Mouse (Mus musculus) MEL (cell line): ENCODE measurements around the gene Mc3r. TPM values are rescaled to one million over a fixed set of nuclear protein-coding genes. Genes with fewer than 3 reads are reported as not detected.

Experiments used
- DNase-seq: peaks from one replicate; pipeline ENCODE4 v3.0.0; 2011; ENCODE audit warnings: low read depth, low spot score
- H3K27ac ChIP-seq: 2 replicates; pipeline ENCODE4 v1.5.1; 2012; ENCODE audit warnings: low read depth, mild to moderate bottlenecking, control low read depth, low read length, moderate library complexity; ENCODE audit not compliant: control insufficient read depth
- H3K27me3 ChIP-seq, 2 experiments: fragments of 150-350 bp in 1 of 2; sonication (generic) in 1 of 2; 2 replicates each; pipeline ENCODE4 v1.6.1; 2012; ENCODE audit warnings: low read length in 2 of 2, mild to moderate bottlenecking in 2 of 2, improper control_type of control experiment in 1 of 2, moderate library complexity in 1 of 2; ENCODE audit not compliant: insufficient read depth in 2 of 2, control insufficient read depth in 1 of 2
- H3K36me3 ChIP-seq, 2 experiments: 2 replicates each; pipeline ENCODE4 v1.6.1; 2012 to 2014; ENCODE audit warnings: low read length in 2 of 2, improper control_type of control experiment in 1 of 2, inconsistent platforms in 1 of 2, mild to moderate bottlenecking in 1 of 2; ENCODE audit not compliant: insufficient read depth in 2 of 2, control insufficient read depth in 1 of 2
- H3K4me1 ChIP-seq, 2 experiments: fragments of 150-350 bp in 1 of 2; sonication (generic) in 1 of 2; 2 replicates each; pipeline ENCODE4 v1.6.1; 2012; ENCODE audit warnings: low read length in 2 of 2, improper control_type of control experiment in 1 of 2, mild to moderate bottlenecking in 1 of 2; ENCODE audit not compliant: insufficient read depth in 2 of 2, control insufficient read depth in 1 of 2
- H3K4me3 ChIP-seq, 2 experiments: fragments of 150-350 bp in 1 of 2; sonication (generic) in 1 of 2; 2 replicates each; pipeline ENCODE4 v1.5.1; 2012; ENCODE audit warnings: low read depth in 2 of 2, low read length in 2 of 2, mild to moderate bottlenecking in 2 of 2, moderate library complexity in 2 of 2, control low read depth in 1 of 2, improper control_type of control experiment in 1 of 2; ENCODE audit not compliant: control insufficient read depth in 1 of 2, insufficient read depth in 1 of 2
- H3K79me2 ChIP-seq: 2 replicates; pipeline ENCODE4 v1.6.1; 2012; ENCODE audit warnings: mild to moderate bottlenecking, low read length, moderate library complexity; ENCODE audit not compliant: control insufficient read depth, poor library complexity, insufficient read depth
- H3K9ac ChIP-seq: 2 replicates; pipeline ENCODE4 v1.6.1; 2012; ENCODE audit warnings: low read depth, mild to moderate bottlenecking, control low read depth, low read length, moderate library complexity; ENCODE audit not compliant: control insufficient read depth, poor library complexity, severe bottlenecking
- H3K9me3 ChIP-seq: fragments of 150-350 bp; sonication (generic); replicated peaks from 2 replicates; pipeline ENCODE4 v1.6.1; 2012; ENCODE audit warnings: mild to moderate bottlenecking, low read length, improper control_type of control experiment, moderate library complexity; ENCODE audit not compliant: insufficient read depth
- BHLHE40 ChIP-seq: IDR thresholded peaks from 2 replicates; pipeline ENCODE4 v1.6.1; 2012; ENCODE audit warnings: low read depth, mild to moderate bottlenecking, inconsistent platforms, low read length, improper control_type of control experiment, borderline replicate concordance
- CTCF ChIP-seq, 3 experiments: IDR thresholded peaks in 2 of 3; conservative IDR thresholded peaks in 1 of 3; 2 replicates each; pipeline ENCODE4 v1.5.1; 2011 to 2012; ENCODE audit warnings: low read length in 3 of 3, low read depth in 2 of 3, mild to moderate bottlenecking in 2 of 3, improper control_type of control experiment in 1 of 3, inconsistent platforms in 1 of 3, mixed read lengths in 1 of 3, moderate library complexity in 1 of 3; ENCODE audit not compliant: control insufficient read depth in 1 of 3, insufficient read depth in 1 of 3, poor library complexity in 1 of 3, severe bottlenecking in 1 of 3
- HCFC1 ChIP-seq: IDR thresholded peaks from 2 replicates; pipeline ENCODE4 v1.6.1; 2012; ENCODE audit warnings: low read depth, mild to moderate bottlenecking, inconsistent platforms, low read length, improper control_type of control experiment, moderate library complexity
- MAFK ChIP-seq: IDR thresholded peaks from 2 replicates; pipeline ENCODE4 v1.6.1; 2011; ENCODE audit warnings: low read depth, mild to moderate bottlenecking, low read length, improper control_type of control experiment, borderline replicate concordance
- MEF2A ChIP-seq: IDR thresholded peaks from 2 replicates; pipeline ENCODE4 v1.6.1; 2014; ENCODE audit warnings: low read depth, mild to moderate bottlenecking, inconsistent platforms, low read length, improper control_type of control experiment; ENCODE audit not compliant: poor library complexity, insufficient replicate concordance, severe bottlenecking; ENCODE audit errors: extremely low read depth
- NRF1 ChIP-seq: IDR thresholded peaks from 2 replicates; pipeline ENCODE4 v1.6.1; 2014; ENCODE audit warnings: low read depth, mild to moderate bottlenecking, inconsistent platforms, low read length, improper control_type of control experiment, moderate library complexity; ENCODE audit not compliant: poor library complexity, insufficient read depth, severe bottlenecking
- POLR2A ChIP-seq, 2 experiments: IDR thresholded peaks; 2 replicates each; pipeline ENCODE4 v1.6.1; 2011 to 2012; ENCODE audit warnings: low read length in 2 of 2, mild to moderate bottlenecking in 2 of 2, control low read depth in 1 of 2, improper control_type of control experiment in 1 of 2, low read depth in 1 of 2, moderate library complexity in 1 of 2; ENCODE audit not compliant: control insufficient read depth in 1 of 2, insufficient read depth in 1 of 2, poor library complexity in 1 of 2
- RAD21 ChIP-seq: IDR thresholded peaks from 2 replicates; pipeline ENCODE4 v1.6.1; 2011; ENCODE audit warnings: mild to moderate bottlenecking, low read depth, low read length, improper control_type of control experiment
- TAL1 ChIP-seq: IDR thresholded peaks from 2 replicates; pipeline ENCODE4 v1.6.1; 2012; ENCODE audit warnings: mild to moderate bottlenecking, inconsistent platforms, low read length, moderate library complexity, mixed read lengths
- ZC3H11A ChIP-seq: IDR thresholded peaks from 2 replicates; pipeline ENCODE4 v1.6.1; 2012; ENCODE audit warnings: low read depth, mild to moderate bottlenecking, inconsistent platforms, low read length, improper control_type of control experiment
- ZMIZ1 ChIP-seq: IDR thresholded peaks from 2 replicates; pipeline ENCODE4 v1.6.1; 2012; ENCODE audit warnings: low read depth, mild to moderate bottlenecking, inconsistent platforms, low read length, improper control_type of control experiment, moderate library complexity
- polyA plus RNA-seq, 2 experiments: library from polyadenylated mRNA; stranded (reverse) in 1 of 2; unstranded in 1 of 2; fragments of >175 nt in 1 of 2; fragments of >200 nt in 1 of 2; gene quantifications; 2 replicates each; pipeline versions ENCODE4 v1.2.1 to v1.2.4; 2012; ENCODE audit warnings: low replicate concordance in 2 of 2, low read depth in 1 of 2; ENCODE audit not compliant: insufficient read length in 2 of 2, insufficient read depth in 1 of 2, missing spikeins in 1 of 2
- total RNA-seq: library from RNA; depleted of rRNA; stranded (reverse); fragments of 300-350 nt; gene quantifications from 2 replicates; pipeline ENCODE4 v1.2.3, GENCODE M21; 2012; rRNA removed

Gene Mc3r
- total and polyA plus RNA-seq, 3 experiments, result 0.04 TPM; not detected in 2

- peaks cover 0 to 5% of the 10 kb centered on the region in 2 experiments; a peak in 2 of 4 replicates for H3K36me3 ChIP-seq
- no peaks in the 10 kb centered on the region for H3K27me3 ChIP-seq
- no peaks in the 10 kb centered on the region for H3K79me2 ChIP-seq
- TF ChIP-seq HCFC1, result no peak
- TF ChIP-seq MAFK, result no peak
- TF ChIP-seq NRF1, result no peak
- no peak for TF ChIP-seq BHLHE40
- no peak for TF ChIP-seq ZMIZ1
- TF ChIP-seq ZC3H11A, result no peak
- no peak for TF ChIP-seq MEF2A
- TF ChIP-seq TAL1, result no peak
- TF ChIP-seq RAD21, result no peak
- no peak for TF ChIP-seq CTCF (IDR thresholded peaks at IDR 0.05 in 2 of 3, conservative IDR thresholded peaks at IDR 0.05 in 1 of 3; ENCODE audit: control insufficient read depth in 1 of 3, insufficient read depth in 1 of 3, low read depth in 2 of 3, low read length in 3 of 3, poor library complexity in 1 of 3, severe bottlenecking in 1 of 3)
- TF ChIP-seq POLR2A (IDR thresholded peaks at IDR 0.05; ENCODE audit: control insufficient read depth in 1 of 2, insufficient read depth in 1 of 2, low read depth in 1 of 2, low read length in 2 of 2, poor library complexity in 1 of 2), result no peak
- H3K9me3 ChIP-seq, result no peaks in the 10 kb centered on the region
- H3K4me3 ChIP-seq, result no peak overlapping the region
- no peak for DNase-seq
- no peak overlapping the region for H3K9ac ChIP-seq
- peaks cover 11 to 13% of the 10 kb centered on the region in 2 experiments for H3K4me1 ChIP-seq
- H3K27ac ChIP-seq, result no peak overlapping the region
Observed at GRCm38 (mm10) chr2:172299126-172299921, 51.0 kb downstream of the Mc3r start.

Other genes with a start within 250 kb of the Mc3r start
- not detected in 2 replicates for gene Cbln4, start 205.0 kb upstream of the Mc3r start, total RNA-seq
- gene Cbln4, start 205.0 kb upstream of the Mc3r start, polyA plus RNA-seq, result not detected
- gene Fam210b, start 97.1 kb downstream of the Mc3r start, total RNA-seq, result 2.7 and 3.5 TPM in 2 replicates
- 10 to 100 TPM in 1 of 2 experiments, not detected in 1; 11.4 TPM for gene Fam210b, start 97.1 kb downstream of the Mc3r start, polyA plus RNA-seq
- gene Aurka, start 122.0 kb downstream of the Mc3r start, total RNA-seq, result 110 and 127 TPM in 2 replicates
- 100 to 1,000 TPM; 150 to 236 TPM for gene Aurka, start 122.0 kb downstream of the Mc3r start, polyA plus RNA-seq
- 63.3 and 77.4 TPM in 2 replicates for gene Cstf1, start 122.2 kb downstream of the Mc3r start, total RNA-seq
- 100 to 1,000 TPM in 1 of 2 experiments, 10 to 100 TPM in 1; 66.9 to 105 TPM for gene Cstf1, start 122.2 kb downstream of the Mc3r start, polyA plus RNA-seq
- gene Cass4, start 145.3 kb downstream of the Mc3r start, total RNA-seq, result 0.35 and 0.49 TPM in 2 replicates
- gene Cass4, start 145.3 kb downstream of the Mc3r start, polyA plus RNA-seq, result 1 to 10 TPM in 1 of 2 experiments, not detected in 1; 5.5 TPM
- 59.2 and 68.2 TPM in 2 replicates for gene Rtf2, start 192.1 kb downstream of the Mc3r start, total RNA-seq
- 10 to 100 TPM in 1 of 2 experiments, not detected in 1; 81.5 TPM for gene Rtf2, start 192.1 kb downstream of the Mc3r start, polyA plus RNA-seq
- 0.15 TPM in 1 of 2 replicates, not detected in the other for gene Gcnt7, start 210.1 kb downstream of the Mc3r start, total RNA-seq
- gene Gcnt7, start 210.1 kb downstream of the Mc3r start, polyA plus RNA-seq, result under 1 TPM in 1 of 2 experiments, not detected in 1; 0.22 TPM
- 0.31 TPM in 1 of 2 replicates, not detected in the other for gene Fam209, start 224.0 kb downstream of the Mc3r start, total RNA-seq
- under 1 TPM in 1 of 2 experiments, not detected in 1; 0.65 TPM for gene Fam209, start 224.0 kb downstream of the Mc3r start, polyA plus RNA-seq